Mouse (Mus musculus) neural tube, embryonic 12.5 days (tissue): ENCODE measurements around the gene Gm13279. TPM values are rescaled to one million over a fixed set of nuclear protein-coding genes. Genes with fewer than 3 reads are reported as not detected.
"Not testable (repeated sequence)": the region's sequence is repeated elsewhere in the genome, so short reads cannot be mapped to it uniquely, and the experiment has no call there.

ENCODE experiments used
- ATAC-seq: fragments of 200-750 bp; cut with Nextera tagmentation; 2 replicates; pipeline ENCODE4 v1.8.0; 2017; ENCODE audit warnings: low read depth, mild to moderate bottlenecking, moderate TSS enrichment, moderate library complexity; ENCODE audit not compliant: low FRiP score
- H3K27ac ChIP-seq: fragments of 300-500 bp; sonication (generic); 2 replicates; pipeline ENCODE4 v1.5.1; 2016
- H3K27me3 ChIP-seq: fragments of 300-500 bp; sonication (generic); replicated peaks from 2 replicates; pipeline ENCODE4 v1.6.1; 2016; ENCODE audit warnings: mild to moderate bottlenecking
- H3K36me3 ChIP-seq: fragments of 300-500 bp; sonication (generic); 2 replicates; pipeline ENCODE4 v1.6.1; 2016; ENCODE audit warnings: mild to moderate bottlenecking
- H3K4me1 ChIP-seq: fragments of 300-500 bp; sonication (generic); 2 replicates; pipeline ENCODE4 v1.6.1; 2016
- H3K4me2 ChIP-seq: fragments of 300-500 bp; sonication (generic); replicated peaks from 2 replicates; pipeline ENCODE4 v1.6.1; 2016; ENCODE audit warnings: mild to moderate bottlenecking
- H3K4me3 ChIP-seq: fragments of 300-500 bp; sonication (generic); 2 replicates; pipeline ENCODE4 v1.5.1; 2016
- H3K9ac ChIP-seq: fragments of 300-500 bp; sonication (generic); 2 replicates; pipeline ENCODE4 v1.6.1; 2016; ENCODE audit warnings: mild to moderate bottlenecking
- H3K9me3 ChIP-seq: fragments of 300-500 bp; sonication (generic); 2 replicates; pipeline ENCODE4 v1.6.1; 2016; ENCODE audit warnings: mild to moderate bottlenecking
- WGBS: fragments of 180-500 bp; shearing (Covaris S2); methylation state at CpG from one replicate; pipeline ENCODE4 v1.1.7; 2016; 5-methylcytosine and 5-hydroxymethylcytosine counted together
- polyA plus RNA-seq: library from polyadenylated mRNA; unstranded; fragments of >200 nt; fragmentation: Nextera tagmentation; extraction: Ambion mirVana; gene quantifications from 2 replicates; pipeline ENCODE4 v1.2.1, GENCODE M21; 2016

Gm13279 gene
- polyA plus RNA-seq, 1 experiment from 2014 or later: not detected

- not testable (repeated sequence) for H3K27me3 ChIP-seq, ATAC-seq, H3K9ac ChIP-seq, H3K27ac ChIP-seq, H3K4me3 ChIP-seq, H3K36me3 ChIP-seq, H3K9me3 ChIP-seq, H3K4me2 ChIP-seq, H3K4me1 ChIP-seq
- whole genome bisulfite sequencing: no CpG with 5 or more reads among the region's 29 CpGs
Observed at GRCm38 (mm10) chr4:88776622-88777021, 20.6 kb upstream of the Gm13279 start, which contains the start of gene Gm13289. Gene Gm13289, plus strand, starts transcription at chr4:88776922.

- not testable (repeated sequence) for H3K9ac ChIP-seq, H3K9me3 ChIP-seq, H3K4me3 ChIP-seq, H3K27me3 ChIP-seq, H3K4me2 ChIP-seq, ATAC-seq, H3K36me3 ChIP-seq, H3K27ac ChIP-seq, H3K4me1 ChIP-seq
- WGBS: no CpG with 5 or more reads among the region's 29 CpGs
Observed at GRCm38 (mm10) chr4:88779550-88779949, 17.6 kb upstream of the Gm13279 start, which contains the start of gene Gm13272. Gene Gm13272, plus strand, starts transcription at chr4:88779850.

GRCm38 (mm10) chr4:88780320-88780719 is 16.9 kb upstream of the Gm13279 start:
- not testable (repeated sequence) for H3K9me3 ChIP-seq, H3K36me3 ChIP-seq, H3K4me1 ChIP-seq, H3K27ac ChIP-seq, H3K27me3 ChIP-seq, H3K9ac ChIP-seq, H3K4me2 ChIP-seq, ATAC-seq, H3K4me3 ChIP-seq
- 52% methylated on average over 16 of the region's 18 CpGs for WGBS

- H3K9ac ChIP-seq, H3K4me1 ChIP-seq, H3K27me3 ChIP-seq, H3K9me3 ChIP-seq, H3K36me3 ChIP-seq, H3K27ac ChIP-seq, H3K4me3 ChIP-seq, ATAC-seq: not testable (repeated sequence)
- 20% methylated on average over 5 of the region's 7 CpGs for WGBS
- H3K4me2 ChIP-seq: peak within 1 kb of the TSS; percentile 44
Observed at GRCm38 (mm10) chr4:88781831-88782230, 15.4 kb upstream of the Gm13279 start, which contains the start of gene Ifnz. Gene Ifnz, plus strand, starts transcription at chr4:88782131.

GRCm38 (mm10) chr4:88782335-88782734 is 14.9 kb upstream of the Gm13279 start:
- H3K27me3 ChIP-seq, H3K27ac ChIP-seq, H3K9ac ChIP-seq, H3K4me3 ChIP-seq, H3K9me3 ChIP-seq, H3K4me1 ChIP-seq, H3K36me3 ChIP-seq, ATAC-seq: not testable (repeated sequence)
- under 1% methylated on average over 17 of the region's 31 CpGs for WGBS
- peak overlapping the region; percentile 44 for H3K4me2 ChIP-seq

GRCm38 (mm10) chr4:88785409-88785808 is 11.8 kb upstream of the Gm13279 start, which contains the start of gene Gm13276:
Gene Gm13276, plus strand, starts transcription at chr4:88785709.
- WGBS: no CpG with 5 or more reads among the region's 27 CpGs
- H3K27me3 ChIP-seq, ATAC-seq, H3K4me1 ChIP-seq, H3K4me3 ChIP-seq, H3K9ac ChIP-seq, H3K36me3 ChIP-seq, H3K27ac ChIP-seq, H3K4me2 ChIP-seq, H3K9me3 ChIP-seq: not testable (repeated sequence)

GRCm38 (mm10) chr4:88788402-88788801 is 8.8 kb upstream of the Gm13279 start, which contains the start of gene Gm13277:
Gene Gm13277, plus strand, starts transcription at chr4:88788632.
- H3K4me2 ChIP-seq, H3K4me1 ChIP-seq, ATAC-seq, H3K4me3 ChIP-seq, H3K9ac ChIP-seq, H3K36me3 ChIP-seq, H3K27me3 ChIP-seq, H3K9me3 ChIP-seq, H3K27ac ChIP-seq: not testable (repeated sequence)
- 0% methylated on average over 4 of the region's 28 CpGs for WGBS

- not testable (repeated sequence) for H3K27me3 ChIP-seq, ATAC-seq, H3K9ac ChIP-seq, H3K27ac ChIP-seq, H3K4me2 ChIP-seq, H3K36me3 ChIP-seq, H3K4me1 ChIP-seq, H3K4me3 ChIP-seq, H3K9me3 ChIP-seq
- no CpG with 5 or more reads among the region's 28 CpGs for WGBS
Observed at GRCm38 (mm10) chr4:88791250-88791649, 5.9 kb upstream of the Gm13279 start, which contains the start of gene Gm13278. Gene Gm13278, plus strand, starts transcription at chr4:88791550.

- not testable (repeated sequence) for H3K27ac ChIP-seq, ATAC-seq, H3K36me3 ChIP-seq, H3K9ac ChIP-seq, H3K4me1 ChIP-seq, H3K9me3 ChIP-seq, H3K4me2 ChIP-seq, H3K27me3 ChIP-seq, H3K4me3 ChIP-seq
- WGBS: 0% methylated on average over 11 of the region's 52 CpGs
Observed at GRCm38 (mm10) chr4:88793936-88794675, 3.1 kb upstream of the Gm13279 start, which contains the start of gene Gm13275. Gene Gm13275, plus strand, starts transcription at chr4:88794487.

GRCm38 (mm10) chr4:88799365-88799764 is 2.2 kb downstream of the Gm13279 start, which contains the start of gene Gm13285:
Gene Gm13285, plus strand, starts transcription at chr4:88799665.
- not testable (repeated sequence) for H3K36me3 ChIP-seq, H3K4me3 ChIP-seq, H3K9ac ChIP-seq, H3K9me3 ChIP-seq, H3K4me2 ChIP-seq, H3K27ac ChIP-seq, H3K27me3 ChIP-seq, ATAC-seq, H3K4me1 ChIP-seq
- 13% methylated on average over 5 of the region's 7 CpGs for WGBS

GRCm38 (mm10) chr4:88802954-88803353 is 5.8 kb downstream of the Gm13279 start, which contains the start of gene Gm13287:
Gene Gm13287, plus strand, starts transcription at chr4:88803254.
- H3K4me3 ChIP-seq, H3K4me1 ChIP-seq, H3K9ac ChIP-seq, H3K4me2 ChIP-seq, H3K27me3 ChIP-seq, ATAC-seq, H3K36me3 ChIP-seq, H3K27ac ChIP-seq, H3K9me3 ChIP-seq: not testable (repeated sequence)
- WGBS: no CpG with 5 or more reads among the region's 29 CpGs

- H3K4me1 ChIP-seq, H3K9me3 ChIP-seq, H3K36me3 ChIP-seq, H3K9ac ChIP-seq, H3K27me3 ChIP-seq, H3K27ac ChIP-seq, ATAC-seq, H3K4me3 ChIP-seq: not testable (repeated sequence)
- peak within 1 kb of the TSS; percentile 46 for H3K4me2 ChIP-seq
- no CpG with 5 or more reads among the region's 8 CpGs for WGBS
Observed at GRCm38 (mm10) chr4:88805231-88805630, 8.0 kb downstream of the Gm13279 start, which contains the start of gene Gm13288. Gene Gm13288, plus strand, starts transcription at chr4:88805531.

GRCm38 (mm10) chr4:88805761-88806160 is 8.6 kb downstream of the Gm13279 start:
- H3K9me3 ChIP-seq, H3K4me1 ChIP-seq, H3K27me3 ChIP-seq, H3K27ac ChIP-seq, H3K9ac ChIP-seq, ATAC-seq, H3K4me3 ChIP-seq, H3K36me3 ChIP-seq: not testable (repeated sequence)
- 0% methylated on average over 6 of the region's 34 CpGs for WGBS
- peak overlapping the region; percentile 46 for H3K4me2 ChIP-seq
